Mouse (Mus musculus) small intestine, adult 2 months (tissue): ENCODE measurements around the gene Dtx4. TPM values are rescaled to one million over a fixed set of nuclear protein-coding genes. Genes with fewer than 3 reads are reported as not detected.

ENCODE experiments used
- H3K27ac ChIP-seq: fragments of 200-500 bp; 2 replicates; pipeline ENCODE4 v1.5.1; 2012; ENCODE audit warnings: low read depth, low read length, control low read depth, inconsistent platforms; ENCODE audit not compliant: insufficient read depth
- H3K27me3 ChIP-seq: fragments of 200-500 bp; 2 replicates; pipeline ENCODE4 v1.6.1; 2012; ENCODE audit warnings: mild to moderate bottlenecking, moderate library complexity, low read length, inconsistent platforms; ENCODE audit not compliant: control insufficient read depth, insufficient read depth
- H3K36me3 ChIP-seq: fragments of 200-500 bp; 2 replicates; pipeline ENCODE4 v1.6.1; 2012; ENCODE audit warnings: mild to moderate bottlenecking, low read length, control low read depth, inconsistent platforms; ENCODE audit not compliant: control insufficient read depth, insufficient read depth
- H3K4me1 ChIP-seq: fragments of 200-500 bp; 2 replicates; pipeline ENCODE4 v1.6.1; 2012; ENCODE audit warnings: low read length, inconsistent platforms, mixed read lengths; ENCODE audit not compliant: control insufficient read depth, insufficient read depth, insufficient read length
- H3K4me3 ChIP-seq: fragments of 200-500 bp; 2 replicates; pipeline ENCODE4 v1.5.1; 2012; ENCODE audit warnings: low read depth, mild to moderate bottlenecking, control low read depth, inconsistent platforms, low read length, moderate library complexity
- CTCF ChIP-seq: fragments of 200-500 bp; IDR thresholded peaks from 2 replicates; pipeline ENCODE4 v1.5.1; 2012; ENCODE audit warnings: low read depth, mild to moderate bottlenecking, control low read depth, inconsistent platforms, low read length, moderate library complexity, mixed read lengths; ENCODE audit not compliant: insufficient replicate concordance, insufficient read length; ENCODE audit errors: extremely low read depth
- POLR2A ChIP-seq: fragments of 200-500 bp; IDR thresholded peaks from 2 replicates; pipeline ENCODE4 v1.6.1; 2012; ENCODE audit warnings: low read depth, mild to moderate bottlenecking, control low read depth, inconsistent platforms, low read length, moderate library complexity
- WGBS: fragments of 180-500 bp; shearing (Covaris S2); methylation state at CpG from one replicate; pipeline ENCODE4 v1.1.7; 2018; 5-methylcytosine and 5-hydroxymethylcytosine counted together
- polyA plus RNA-seq: library from polyadenylated mRNA; depleted of rRNA; stranded (reverse); fragments of >200 nt; gene quantifications from 2 replicates; pipeline ENCODE4 v1.2.3, GENCODE M21; 2012

Gene Dtx4
- polyA plus RNA-seq, 1 experiment: 11.1 TPM

- Histone ChIP-seq H3K4me3 (no peak overlapping the region), H3K27me3 (no peaks in the 10 kb centered on the region), H3K27ac (peak overlapping the region; percentile 47), H3K4me1 (no peaks in the 10 kb centered on the region), H3K36me3 (no peaks in the 10 kb centered on the region)
- 53% methylated on average over 5 of the region's 5 CpGs for WGBS
- no peak for TF ChIP-seq POLR2A
- no peak for TF ChIP-seq CTCF
Measured at GRCm38 (mm10) chr19:12440103-12440725, 61.0 kb downstream of the Dtx4 start.

- no peak overlapping the region for H3K4me3 ChIP-seq
- WGBS: 68% methylated on average over 1 of the region's 1 CpGs
- TF ChIP-seq CTCF: no peak
- no peak for TF ChIP-seq POLR2A
- no peaks in the 10 kb centered on the region for H3K27me3 ChIP-seq
- no peaks in the 10 kb centered on the region for H3K4me1 ChIP-seq
- no peaks in the 10 kb centered on the region for H3K36me3 ChIP-seq
- no peak overlapping the region for H3K27ac ChIP-seq
Measured at GRCm38 (mm10) chr19:12439581-12439980, 61.7 kb downstream of the Dtx4 start.

- Histone ChIP-seq H3K27ac (peak overlapping the region; percentile 65), H3K4me1 (no peaks in the 10 kb centered on the region), H3K4me3 (no peak overlapping the region), H3K27me3 (no peaks in the 10 kb centered on the region), H3K36me3 (no peaks in the 10 kb centered on the region)
- TF ChIP-seq POLR2A: no peak
- TF ChIP-seq CTCF: no peak
- WGBS: 72% methylated on average over 4 of the region's 4 CpGs
Measured at GRCm38 (mm10) chr19:12435750-12436524, 65.3 kb downstream of the Dtx4 start.

- Histone ChIP-seq H3K4me3 (no peak overlapping the region), H3K36me3 (no peaks in the 10 kb centered on the region), H3K27me3 (no peaks in the 10 kb centered on the region), H3K27ac (peak overlapping the region; percentile 65), H3K4me1 (no peaks in the 10 kb centered on the region)
- TF ChIP-seq POLR2A (no peak), CTCF (no peak)
- 81% methylated on average over 4 of the region's 4 CpGs for WGBS
Measured at GRCm38 (mm10) chr19:12435011-12435416, 66.2 kb downstream of the Dtx4 start.

GRCm38 (mm10) chr19:12433033-12433432 is 68.2 kb downstream of the Dtx4 start:
- peak; percentile 54; the same call in 1 of the 2 replicates for TF ChIP-seq CTCF
- TF ChIP-seq POLR2A: no peak
- Histone ChIP-seq H3K27ac (no peak overlapping the region), H3K36me3 (no peaks in the 10 kb centered on the region), H3K27me3 (no peaks in the 10 kb centered on the region), H3K4me1 (no peaks in the 10 kb centered on the region), H3K4me3 (no peak overlapping the region)
- 5% methylated on average over 2 of the region's 2 CpGs for WGBS

GRCm38 (mm10) chr19:12427605-12428004 is 73.6 kb downstream of the Dtx4 start, which contains the start of gene Pfpl:
Gene Pfpl (plus strand): TSS chr19:12427905.
- 93% methylated on average over 6 of the region's 6 CpGs for WGBS
- TF ChIP-seq POLR2A (no peak), CTCF (no peak)
- H3K27me3 ChIP-seq: no peaks in the 10 kb centered on the region
- H3K4me1 ChIP-seq: no peaks in the 10 kb centered on the region
- no peaks in the 10 kb centered on the region for H3K36me3 ChIP-seq
- no peak within 1 kb of the TSS for H3K27ac ChIP-seq
- H3K4me3 ChIP-seq: no peak within 1 kb of the TSS

- Histone ChIP-seq H3K36me3 (no peaks in the 10 kb centered on the region), H3K27ac (no peak overlapping the region), H3K27me3 (no peaks in the 10 kb centered on the region), H3K4me1 (no peaks in the 10 kb centered on the region), H3K4me3 (no peak overlapping the region)
- WGBS: 80% methylated on average over 5 of the region's 5 CpGs
- TF ChIP-seq POLR2A: no peak
- no peak for TF ChIP-seq CTCF
Measured at GRCm38 (mm10) chr19:12427101-12427500, 74.2 kb downstream of the Dtx4 start.
